Mouse (Mus musculus): ENCODE results near the gene Lrrc72.

Gene Lrrc72

DNA sequence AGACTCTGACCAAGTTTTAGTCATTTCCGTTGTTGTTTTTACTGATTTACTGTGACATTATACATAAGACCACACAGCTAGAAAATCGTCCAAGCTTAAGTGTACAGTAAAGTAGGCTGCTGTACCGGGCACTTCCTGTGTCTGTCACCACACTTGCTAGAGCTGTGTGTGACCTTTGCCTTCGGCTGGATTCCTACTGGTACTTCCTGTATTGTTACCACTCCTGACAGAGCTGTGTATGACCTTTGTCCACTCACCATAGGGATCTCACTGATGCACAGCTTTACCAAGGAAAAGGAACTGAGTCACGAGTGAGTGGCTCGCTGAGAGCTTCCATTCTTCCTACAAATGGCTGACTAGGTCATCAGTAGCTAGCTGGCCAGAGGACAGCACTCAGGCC lies 66.1 kb downstream of the Lrrc72 start:
- DNase-seq: no peak

DNA sequence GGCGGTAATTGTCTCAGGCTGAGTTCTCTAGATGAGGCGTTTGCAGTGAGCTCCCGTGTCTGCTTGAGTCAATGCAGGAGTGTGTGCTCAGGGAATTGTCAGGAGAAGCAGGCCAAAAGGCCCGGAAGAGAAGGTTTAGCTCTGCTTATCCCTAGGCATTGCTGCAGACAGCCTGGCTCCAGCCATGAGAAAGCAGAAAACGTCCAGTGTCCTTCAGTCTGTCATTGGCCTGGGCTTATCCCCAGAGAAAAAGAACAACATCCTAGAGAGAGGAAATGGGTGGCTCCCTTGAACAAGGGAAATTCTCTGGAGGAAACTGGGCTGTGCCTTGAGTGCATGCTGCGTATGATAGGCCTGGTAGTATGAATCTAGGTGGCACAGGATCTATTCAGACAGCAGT lies 70.6 kb downstream of the Lrrc72 start:
- DNase-seq: no peak

DNA sequence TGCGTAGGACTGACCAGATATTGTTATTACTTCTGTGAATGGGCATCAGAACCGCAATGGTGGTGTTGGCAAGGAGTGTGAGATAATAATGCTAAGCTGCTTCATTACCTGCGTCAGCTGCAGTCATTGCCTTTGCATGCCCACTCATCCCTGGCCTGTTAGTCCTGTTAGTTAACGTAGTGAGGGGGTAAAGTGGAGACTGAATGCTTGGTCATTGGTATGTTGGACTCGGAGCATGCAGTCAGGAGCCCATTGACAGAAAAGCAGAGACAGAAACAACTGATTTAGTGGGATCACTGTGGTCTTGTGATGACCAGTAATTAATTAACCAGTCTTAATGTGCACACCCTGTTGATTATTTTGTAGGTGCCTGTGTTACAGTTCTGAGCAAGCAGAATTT lies 76.0 kb downstream of the Lrrc72 start:
- DNase-seq: no peak

DNA sequence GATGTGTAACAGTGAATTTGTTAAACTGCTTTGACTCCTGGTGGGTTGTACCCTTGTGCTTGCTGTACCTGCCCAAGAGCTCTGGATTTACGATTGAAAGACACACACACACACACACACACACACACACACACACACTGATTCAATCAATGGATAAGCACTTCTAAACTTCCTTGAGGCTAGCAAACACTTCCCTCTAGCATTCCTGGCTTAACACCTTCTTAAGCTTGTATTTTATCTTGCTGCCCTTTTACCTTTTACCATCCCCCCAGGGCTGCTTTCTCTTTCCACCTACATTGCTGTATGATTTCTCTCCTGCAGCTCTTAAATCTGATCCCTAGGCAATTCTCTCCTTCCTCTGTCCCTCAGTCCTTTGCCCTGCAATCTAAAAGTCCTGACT lies 87.9 kb downstream of the Lrrc72 start:
- no peak for DNase-seq

DNA sequence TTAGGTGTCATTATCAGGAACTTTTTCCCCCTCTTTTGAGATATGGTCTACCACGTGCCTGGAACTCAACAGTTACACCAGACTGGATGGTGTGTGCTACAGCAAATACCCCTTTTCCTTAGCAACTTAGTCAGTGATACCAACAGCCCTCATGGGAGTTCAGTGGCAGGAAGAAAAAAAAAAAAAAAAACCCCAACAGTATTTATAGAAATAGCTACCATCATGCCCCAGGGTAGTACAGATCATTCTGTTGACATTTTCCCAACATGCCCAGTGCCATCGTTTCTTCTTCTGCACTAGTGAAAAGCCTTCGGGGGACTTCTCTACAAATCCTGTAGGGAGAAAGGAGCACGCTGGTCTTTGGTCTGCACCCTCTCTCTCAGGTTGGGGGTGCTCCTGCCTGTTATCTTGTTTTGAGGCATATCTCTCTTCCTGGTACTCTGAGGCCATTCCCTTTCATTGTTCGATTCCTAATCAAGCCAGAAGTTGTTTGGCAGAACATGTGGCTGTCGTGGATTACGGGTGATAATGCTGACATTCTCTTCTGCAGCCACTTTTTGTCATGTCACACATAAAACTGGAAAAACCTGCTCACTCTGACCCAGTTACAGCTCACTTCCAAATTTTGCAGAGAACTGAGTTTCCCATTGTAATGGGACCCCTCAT lies 88.9 kb downstream of the Lrrc72 start:
- DNase-seq: no peak
